Comparison of ENCODE assay signal across 24 mouse cellular contexts in genomic region chr15:30992901-30993300, GRCm38 (mm10).
"Had no signal": no experiment of that assay in that cellular context is flagged by ENCODE, and none has a peak within 500 bp of the region (broad histone marks: within the 10 kb centered on the region; RNA-seq: fewer than 3 reads in every experiment).

No protein-coding gene starts in this region.

- H3K9ac ChIP-seq: forebrain, postnatal 0 days; heart, embryonic 12.5 days; hindbrain, embryonic 12.5 days; hindbrain, embryonic 14.5 days; kidney, embryonic 15.5 days; limb, embryonic 13.5 days; limb, embryonic 15.5 days; liver, embryonic 12.5 days; liver, embryonic 14.5 days had no signal

- H3K27me3 ChIP-seq: heart, embryonic 12.5 days; hindbrain, embryonic 12.5 days; kidney, embryonic 15.5 days; limb, embryonic 13.5 days; limb, embryonic 15.5 days; liver, embryonic 12.5 days had no signal

- H3K27ac ChIP-seq: hindbrain, embryonic 12.5 days; hindbrain, embryonic 14.5 days; hindbrain, postnatal 0 days; kidney, embryonic 15.5 days; kidney, postnatal 0 days; limb, embryonic 13.5 days; limb, embryonic 15.5 days; liver, embryonic 12.5 days; liver, embryonic 14.5 days had no signal

- H3K4me3 ChIP-seq: heart, embryonic 12.5 days; hindbrain, embryonic 12.5 days; kidney, embryonic 15.5 days; limb, embryonic 13.5 days; limb, embryonic 15.5 days; liver, embryonic 12.5 days had no signal

- H3K4me1 ChIP-seq: heart, embryonic 12.5 days; hindbrain, embryonic 12.5 days; limb, embryonic 13.5 days; limb, embryonic 15.5 days; liver, embryonic 12.5 days had no signal

- H3K9me3 ChIP-seq: heart, embryonic 12.5 days; hindbrain, embryonic 12.5 days; kidney, embryonic 15.5 days; limb, embryonic 13.5 days; limb, embryonic 15.5 days; liver, embryonic 12.5 days had no signal

- H3K36me3 ChIP-seq: heart, embryonic 12.5 days; hindbrain, embryonic 12.5 days; kidney, embryonic 15.5 days; limb, embryonic 13.5 days; limb, embryonic 15.5 days; liver, embryonic 12.5 days had no signal

- ATAC-seq: forebrain, postnatal 0 days; intestine, embryonic 16.5 days; liver, embryonic 12.5 days had no signal

- H3K4me2 ChIP-seq: heart, embryonic 12.5 days; hindbrain, embryonic 12.5 days; hindbrain, embryonic 14.5 days; kidney, embryonic 15.5 days; limb, embryonic 13.5 days; limb, embryonic 15.5 days; liver, embryonic 12.5 days had no signal

- DNase-seq: forebrain, postnatal 0 days; gastrocnemius, postnatal 14 days; gastrocnemius, postnatal 36 days; heart, adult 18-20 months; heart, postnatal 10 days; kidney, adult 11 months; kidney, adult 2 months; kidney, adult 9 months; kidney, postnatal 14 days; kidney, postnatal 36 days; layer of hippocampus, adult 9-11 months; layer of hippocampus, postnatal 36 days; left cerebral cortex, postnatal 4 days had no signal
